Mouse (Mus musculus): Measurements from ENCODE around the gene Arhgef10l. TPM values are rescaled to one million over a fixed set of nuclear protein-coding genes. Genes with fewer than 3 reads are reported as not detected.

Gene Arhgef10l
- polyA plus RNA-seq, 1 experiment from 2014 or later = 24.6 TPM

GRCm38 (mm10) chr4:140654798-140655197 lies 11.0 kb downstream of the Arhgef10l start:
- H3K4me1 ChIP-seq (ENCODE audit: control insufficient read depth, insufficient read depth, low read length) = peaks cover 17% of the 10 kb centered on the region
- H3K4me3 ChIP-seq (replicated peaks; ENCODE audit: low read depth, low read length) = no peak overlapping the region
- no peaks in the 10 kb centered on the region for H3K27me3 ChIP-seq (ENCODE audit: control insufficient read depth, insufficient read depth, low read length)
- WGBS = 61% methylated on average over 8 of the region's 8 CpGs
- DNase-seq = no peak
- H3K9me3 ChIP-seq (ENCODE audit: control insufficient read depth, low read length) = no peaks in the 10 kb centered on the region
- no peak overlapping the region for H3K27ac ChIP-seq (replicated peaks; ENCODE audit: low read depth, low read length)
- H3K36me3 ChIP-seq (ENCODE audit: control insufficient read depth, insufficient read depth, low read length) = no peaks in the 10 kb centered on the region
- no peak overlapping the region for H3K9ac ChIP-seq (replicated peaks; ENCODE audit: low read length)
- H3K4me2 ChIP-seq (ENCODE audit: low read length) = no peak overlapping the region
- ATAC-seq (ENCODE audit: low FRiP score, low TSS enrichment) = no peak

DNA sequence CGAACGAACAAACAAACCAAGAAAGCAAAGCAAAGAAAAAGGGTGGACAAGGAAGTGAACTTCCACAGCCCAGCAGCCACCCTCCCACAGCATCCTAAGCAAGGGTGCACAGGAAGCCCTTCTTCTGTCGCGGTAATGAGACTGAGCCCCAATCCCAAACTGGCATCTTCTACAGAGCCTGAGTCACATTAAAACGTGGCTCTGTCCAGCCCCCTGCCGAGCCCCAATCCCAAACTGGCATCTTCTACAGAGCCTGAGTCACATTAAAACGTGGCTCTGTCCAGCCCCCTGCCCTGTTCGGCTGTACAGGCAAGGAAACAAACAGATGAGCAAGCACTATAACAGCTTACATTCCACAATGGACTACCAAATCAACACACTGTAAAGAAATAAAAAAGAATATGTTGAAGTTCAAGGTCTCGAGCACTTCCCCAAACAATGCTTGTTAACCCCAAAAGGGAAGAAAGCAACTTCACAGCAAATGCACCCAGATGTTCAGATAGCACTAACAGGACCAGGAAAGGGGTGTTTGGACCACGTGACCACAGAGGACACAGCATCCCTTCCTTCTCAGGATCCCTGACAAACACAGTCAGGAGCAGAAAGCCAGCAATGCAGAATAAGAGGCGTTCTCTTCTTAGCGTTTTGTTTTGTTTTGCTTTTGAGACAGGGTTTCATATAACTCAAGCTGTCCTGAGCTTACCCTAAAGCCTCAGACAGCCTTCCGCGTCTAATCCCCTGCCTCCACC lies 11.8 kb downstream of the Arhgef10l start:
- Histone ChIP-seq H3K4me1 (ENCODE audit: control insufficient read depth, insufficient read depth, low read length) (peaks cover 23% of the 10 kb centered on the region), H3K4me3 (replicated peaks; ENCODE audit: low read depth, low read length) (no peak overlapping the region), H3K27ac (replicated peaks; ENCODE audit: low read depth, low read length) (no peak overlapping the region), H3K9ac (replicated peaks; ENCODE audit: low read length) (no peak overlapping the region), H3K4me2 (ENCODE audit: low read length) (no peak overlapping the region), H3K9me3 (ENCODE audit: control insufficient read depth, low read length) (no peaks in the 10 kb centered on the region), H3K36me3 (ENCODE audit: control insufficient read depth, insufficient read depth, low read length) (no peaks in the 10 kb centered on the region), H3K27me3 (ENCODE audit: control insufficient read depth, insufficient read depth, low read length) (no peaks in the 10 kb centered on the region)
- 50% methylated on average over 14 of the region's 14 CpGs for WGBS
- DNase-seq (no peak), ATAC-seq (ENCODE audit: low FRiP score, low TSS enrichment) (no peak)

- H3K4me3 ChIP-seq (replicated peaks; ENCODE audit: low read depth, low read length) = no peak overlapping the region
- H3K9ac ChIP-seq (replicated peaks; ENCODE audit: low read length) = peak overlapping the region; percentile 97; the same call in 1 of the 2 replicates
- WGBS = 50% methylated on average over 1 of the region's 1 CpGs
- peaks cover 31% of the 10 kb centered on the region for H3K4me1 ChIP-seq (ENCODE audit: control insufficient read depth, insufficient read depth, low read length)
- H3K4me2 ChIP-seq (ENCODE audit: low read length) = peak overlapping the region; percentile 64; the same call in 1 of the 2 replicates
- no peaks in the 10 kb centered on the region for H3K9me3 ChIP-seq (ENCODE audit: control insufficient read depth, low read length)
- no peaks in the 10 kb centered on the region for H3K27me3 ChIP-seq (ENCODE audit: control insufficient read depth, insufficient read depth, low read length)
- H3K36me3 ChIP-seq (ENCODE audit: control insufficient read depth, insufficient read depth, low read length) = 0 out of 2 replicates have a peak, but pooled peaks cover 3% of the 10 kb centered on the region
- H3K27ac ChIP-seq (replicated peaks; ENCODE audit: low read depth, low read length) = no peak overlapping the region
- ATAC-seq (ENCODE audit: low FRiP score, low TSS enrichment) (no peak), DNase-seq (no peak)
These were observed 16.1 kb downstream of the Arhgef10l start for GRCm38 (mm10) chr4:140649731-140650130.

DNA sequence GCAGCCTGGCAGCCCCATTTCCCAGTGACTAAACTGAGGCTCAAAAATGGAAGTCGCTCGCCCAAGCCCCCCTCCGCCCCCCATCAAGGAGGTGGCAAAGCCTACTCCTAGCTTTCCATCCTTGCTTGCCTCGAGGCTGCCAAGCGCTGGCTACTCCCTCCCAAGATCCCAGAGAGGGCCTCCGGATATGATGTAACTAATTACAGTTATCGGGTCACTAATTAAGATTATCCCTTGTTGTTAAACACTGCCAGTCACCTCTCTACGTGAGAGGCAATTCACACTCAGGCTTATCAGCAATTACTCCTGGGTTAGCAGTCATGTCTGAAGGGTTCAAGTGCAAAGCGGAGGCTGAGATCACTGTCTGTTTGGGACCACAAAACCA lies 16.6 kb downstream of the Arhgef10l start:
- Histone ChIP-seq H3K4me3 (replicated peaks; ENCODE audit: low read depth, low read length) (peak overlapping the region; percentile 69), H3K9ac (replicated peaks; ENCODE audit: low read length) (peak overlapping the region; percentile 97), H3K27ac (replicated peaks; ENCODE audit: low read depth, low read length) (peak overlapping the region; percentile 99), H3K36me3 (ENCODE audit: control insufficient read depth, insufficient read depth, low read length) (0 out of 2 replicates have a peak, but pooled peaks cover 3% of the 10 kb centered on the region), H3K9me3 (ENCODE audit: control insufficient read depth, low read length) (no peaks in the 10 kb centered on the region), H3K4me2 (ENCODE audit: low read length) (peak overlapping the region; percentile 64), H3K27me3 (ENCODE audit: control insufficient read depth, insufficient read depth, low read length) (no peaks in the 10 kb centered on the region), H3K4me1 (ENCODE audit: control insufficient read depth, insufficient read depth, low read length) (peaks cover 32% of the 10 kb centered on the region)
- WGBS = 17% methylated on average over 9 of the region's 9 CpGs
- DNase-seq (no peak), ATAC-seq (ENCODE audit: low FRiP score, low TSS enrichment) (no peak)

- H3K27me3 ChIP-seq (ENCODE audit: control insufficient read depth, insufficient read depth, low read length) = no peaks in the 10 kb centered on the region
- 1% methylated on average over 40 of the region's 50 CpGs for WGBS
- DNase-seq = peak; percentile 82
- peak overlapping the region; percentile 99 for H3K27ac ChIP-seq (replicated peaks; ENCODE audit: low read depth, low read length)
- peak overlapping the region; percentile 69 for H3K4me3 ChIP-seq (replicated peaks; ENCODE audit: low read depth, low read length)
- 0 out of 2 replicates have a peak, but pooled peaks cover 3% of the 10 kb centered on the region for H3K36me3 ChIP-seq (ENCODE audit: control insufficient read depth, insufficient read depth, low read length)
- peak overlapping the region; percentile 64 for H3K4me2 ChIP-seq (ENCODE audit: low read length)
- H3K9me3 ChIP-seq (ENCODE audit: control insufficient read depth, low read length) = no peaks in the 10 kb centered on the region
- H3K4me1 ChIP-seq (ENCODE audit: control insufficient read depth, insufficient read depth, low read length) = peaks cover 32% of the 10 kb centered on the region
- H3K9ac ChIP-seq (replicated peaks; ENCODE audit: low read length) = peak overlapping the region; percentile 97
- ATAC-seq (ENCODE audit: low FRiP score, low TSS enrichment) = peak; percentile 72
These were observed 17.2 kb downstream of the Arhgef10l start for GRCm38 (mm10) chr4:140648443-140649206.

DNA sequence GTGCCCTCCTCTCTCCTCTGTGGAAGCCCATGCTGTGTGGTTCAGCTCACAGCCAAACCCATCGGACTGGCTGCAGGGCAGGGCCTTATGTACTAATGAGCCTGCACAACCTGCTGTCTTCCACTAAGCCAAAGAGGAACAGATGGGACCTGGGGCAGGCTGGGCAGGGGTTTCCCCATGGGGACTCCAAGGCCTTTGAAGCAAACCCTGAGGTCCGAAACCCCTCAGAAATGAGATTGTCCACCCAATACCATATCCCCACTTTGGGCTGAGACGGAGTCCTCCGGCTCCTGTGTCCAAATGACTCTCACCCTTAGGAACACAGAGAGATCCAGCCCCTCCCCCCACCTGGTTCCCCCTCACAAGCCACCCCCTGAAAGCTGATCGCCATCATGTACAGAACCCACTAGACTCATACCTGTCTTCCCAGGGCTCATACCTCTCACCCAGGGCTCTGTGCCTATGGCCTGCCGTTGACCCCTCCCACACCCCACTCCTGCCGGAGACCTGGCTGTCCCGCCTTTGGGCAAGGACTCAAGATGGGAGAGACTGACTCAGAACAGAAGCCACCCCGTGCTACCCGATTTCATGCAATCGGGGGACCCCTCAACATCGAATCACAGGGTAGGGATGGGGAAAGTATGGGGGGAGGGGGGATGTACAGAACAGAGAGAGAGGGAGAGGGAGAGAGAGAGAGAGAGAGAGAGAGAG lies 17.9 kb downstream of the Arhgef10l start:
- peak; percentile 72 for ATAC-seq (ENCODE audit: low FRiP score, low TSS enrichment)
- 1% methylated on average over 12 of the region's 12 CpGs for WGBS
- H3K4me3 ChIP-seq (replicated peaks; ENCODE audit: low read depth, low read length) = peak overlapping the region; percentile 69
- peak overlapping the region; percentile 97 for H3K9ac ChIP-seq (replicated peaks; ENCODE audit: low read length)
- peak overlapping the region; percentile 99 for H3K27ac ChIP-seq (replicated peaks; ENCODE audit: low read depth, low read length)
- H3K36me3 ChIP-seq (ENCODE audit: control insufficient read depth, insufficient read depth, low read length) = 0 out of 2 replicates have a peak, but pooled peaks cover 3% of the 10 kb centered on the region
- peak; percentile 75 for DNase-seq
- H3K9me3 ChIP-seq (ENCODE audit: control insufficient read depth, low read length) = no peaks in the 10 kb centered on the region
- H3K4me1 ChIP-seq (ENCODE audit: control insufficient read depth, insufficient read depth, low read length) = peaks cover 32% of the 10 kb centered on the region
- no peaks in the 10 kb centered on the region for H3K27me3 ChIP-seq (ENCODE audit: control insufficient read depth, insufficient read depth, low read length)
- peak overlapping the region; percentile 64 for H3K4me2 ChIP-seq (ENCODE audit: low read length)

DNA sequence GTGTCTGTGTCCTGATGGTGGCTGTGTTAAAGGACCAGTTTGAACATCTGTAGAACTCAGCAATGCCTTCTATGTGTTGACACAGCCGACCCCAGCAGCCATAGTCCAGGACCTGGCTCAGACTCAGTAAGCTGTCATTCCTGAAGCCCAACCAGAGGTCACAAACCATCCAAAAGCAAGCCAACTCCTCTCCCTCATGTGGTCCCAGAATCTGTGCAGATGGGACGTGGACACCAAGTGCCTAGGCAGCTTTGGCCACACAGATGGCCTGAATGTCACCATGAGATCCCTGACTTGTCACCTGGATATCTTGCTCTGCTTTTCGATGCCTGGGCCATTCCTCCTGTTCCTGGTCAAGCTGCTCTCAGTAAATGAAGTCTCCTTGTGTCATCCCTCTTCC lies 20.2 kb downstream of the Arhgef10l start:
- no peak overlapping the region for H3K4me2 ChIP-seq (ENCODE audit: low read length)
- no peaks in the 10 kb centered on the region for H3K27me3 ChIP-seq (ENCODE audit: control insufficient read depth, insufficient read depth, low read length)
- peaks cover 32% of the 10 kb centered on the region for H3K4me1 ChIP-seq (ENCODE audit: control insufficient read depth, insufficient read depth, low read length)
- ATAC-seq (ENCODE audit: low FRiP score, low TSS enrichment) = no peak
- no peaks in the 10 kb centered on the region for H3K9me3 ChIP-seq (ENCODE audit: control insufficient read depth, low read length)
- H3K36me3 ChIP-seq (ENCODE audit: control insufficient read depth, insufficient read depth, low read length) = 0 out of 2 replicates have a peak, but pooled peaks cover 3% of the 10 kb centered on the region
- H3K9ac ChIP-seq (replicated peaks; ENCODE audit: low read length) = no peak overlapping the region
- no peak overlapping the region for H3K4me3 ChIP-seq (replicated peaks; ENCODE audit: low read depth, low read length)
- WGBS = 93% methylated on average over 3 of the region's 3 CpGs
- no peak overlapping the region for H3K27ac ChIP-seq (replicated peaks; ENCODE audit: low read depth, low read length)
- DNase-seq = no peak

DNA sequence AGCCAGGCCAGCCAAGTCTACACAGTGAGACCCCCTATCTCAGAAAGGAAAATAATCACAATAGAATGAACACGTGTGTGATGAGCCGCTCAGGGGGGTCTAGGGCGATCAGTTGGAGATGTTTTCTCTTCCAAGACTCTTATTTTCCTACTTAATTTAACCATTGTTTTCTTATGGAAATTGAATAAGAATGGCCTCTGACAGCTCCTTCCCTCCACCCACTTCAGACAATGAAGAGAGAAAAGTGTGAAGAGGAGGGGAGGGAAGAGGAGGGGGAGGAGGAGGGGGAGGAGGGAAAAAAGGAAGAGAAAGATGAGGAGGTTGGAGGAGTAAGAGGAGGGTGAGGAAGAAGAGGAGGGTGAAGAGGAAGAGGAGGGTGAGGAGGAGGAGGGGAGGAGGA lies 21.1 kb downstream of the Arhgef10l start:
- DNase-seq (no peak), ATAC-seq (ENCODE audit: low FRiP score, low TSS enrichment) (no peak)
- Histone ChIP-seq H3K4me1 (ENCODE audit: control insufficient read depth, insufficient read depth, low read length) (peaks cover 32% of the 10 kb centered on the region), H3K4me2 (ENCODE audit: low read length) (no peak overlapping the region), H3K27me3 (ENCODE audit: control insufficient read depth, insufficient read depth, low read length) (no peaks in the 10 kb centered on the region), H3K36me3 (ENCODE audit: control insufficient read depth, insufficient read depth, low read length) (peaks cover 8% of the 10 kb centered on the region; the same call in 1 of the 2 replicates), H3K27ac (replicated peaks; ENCODE audit: low read depth, low read length) (no peak overlapping the region), H3K9ac (replicated peaks; ENCODE audit: low read length) (no peak overlapping the region), H3K9me3 (ENCODE audit: control insufficient read depth, low read length) (no peaks in the 10 kb centered on the region), H3K4me3 (replicated peaks; ENCODE audit: low read depth, low read length) (no peak overlapping the region)
- 22% methylated on average over 3 of the region's 3 CpGs for WGBS

Data from midbrain, embryonic 14.5 days (tissue).